Mouse (Mus musculus) megakaryocyte, embryonic 14.5 days (primary cell): ENCODE data around the gene Phf1.

ENCODE experiments used
- FLI1 ChIP-seq: IDR thresholded peaks from 2 replicates; pipeline ENCODE4 v1.6.1; 2012; ENCODE audit warnings: low read length, inconsistent platforms, mixed read lengths
- GATA1 ChIP-seq: IDR thresholded peaks from 3 replicates; pipeline ENCODE4 v1.6.1; 2012; ENCODE audit warnings: mixed read lengths, low read length, inconsistent platforms, borderline replicate concordance

DNA sequence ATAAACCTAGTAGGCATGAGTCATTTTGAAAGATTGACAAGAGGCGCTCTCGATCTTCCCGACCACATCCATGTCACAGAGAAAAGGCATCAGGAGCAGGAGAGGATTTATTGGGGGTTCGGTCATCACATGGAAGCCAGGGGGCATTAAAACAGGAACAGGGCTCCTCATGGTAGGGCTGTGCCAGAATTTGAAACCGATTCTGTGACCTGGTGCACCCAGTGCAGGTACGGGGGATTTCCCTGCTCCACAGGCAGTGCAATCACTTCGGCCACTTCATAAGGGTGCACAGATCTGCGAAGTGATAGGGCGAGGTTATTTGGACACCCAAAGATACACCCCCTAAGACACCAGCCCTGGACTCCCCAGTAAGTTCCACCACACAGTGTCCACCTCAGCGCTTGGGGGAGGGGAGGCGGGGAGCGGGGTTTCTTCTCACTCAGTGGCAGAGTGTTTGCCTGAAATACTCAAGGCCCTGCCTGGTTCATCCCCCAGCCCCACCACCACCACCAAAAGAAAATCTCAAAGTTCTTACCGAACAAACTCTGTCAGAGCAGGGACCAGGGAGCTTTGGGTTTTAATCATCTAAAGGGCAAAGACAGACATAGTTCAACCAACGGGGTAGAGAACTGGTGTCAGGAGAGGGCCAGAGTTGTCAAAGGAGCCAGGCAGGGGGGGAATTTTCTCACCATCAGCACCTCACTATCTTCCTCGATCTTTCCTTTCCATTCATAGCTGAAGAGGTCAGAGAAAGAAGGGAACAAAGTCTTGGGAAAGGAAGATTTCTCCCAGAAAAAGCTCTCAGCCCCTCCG, 5.2 kb downstream of the Phf1 start:
- TF ChIP-seq GATA1 (no peak), FLI1 (no peak)
